Mouse (Mus musculus) cerebellum, adult 2 months (tissue): ENCODE measurements around the gene Zfp277.

Experiments used
- CTCF ChIP-seq: fragments of 200-500 bp; IDR thresholded peaks from 2 replicates; pipeline ENCODE4 v1.5.1; 2011; ENCODE audit warnings: low read depth, mild to moderate bottlenecking, control low read depth, low read length, moderate library complexity, borderline replicate concordance; ENCODE audit not compliant: insufficient read depth
- POLR2A ChIP-seq: fragments of 200-500 bp; IDR thresholded peaks from 2 replicates; pipeline ENCODE4 v1.6.1; 2011; ENCODE audit warnings: low read length, control low read depth, borderline replicate concordance; ENCODE audit not compliant: insufficient read depth

DNA sequence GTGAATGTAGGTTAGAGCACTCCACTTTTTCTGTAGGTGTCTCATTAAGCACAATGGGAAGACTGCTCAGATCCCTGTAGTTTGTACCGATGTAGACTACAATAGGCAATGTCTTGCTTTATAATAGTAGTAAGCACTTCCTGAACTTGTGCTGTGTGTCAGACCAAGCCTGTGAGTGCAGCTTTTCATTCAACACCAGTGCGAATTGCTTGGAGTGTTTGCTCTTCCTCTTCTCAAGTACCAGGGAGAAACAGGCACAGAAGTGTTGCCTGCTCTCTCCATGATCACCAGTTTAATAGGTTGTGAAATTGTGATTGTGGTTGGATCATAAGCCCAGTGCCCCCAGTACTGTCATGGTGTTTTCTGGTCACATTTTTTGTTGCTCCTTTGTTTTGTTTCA, 18.1 kb upstream of the Zfp277 start:
- TF ChIP-seq CTCF (no peak), POLR2A (no peak)
